Mouse (Mus musculus) stomach, postnatal 0 days (tissue): ENCODE measurements at regions not wholly inside any gene's neighbourhood (a gene's known extent, or its start where the extent isn't known, plus 50 kb on each side); places are given as distances from the start of the nearest gene placed in this dataset.

Source experiments
- CTCF ChIP-seq: IDR thresholded peaks from 2 replicates; pipeline ENCODE4 v1.5.1; 2016; ENCODE audit warnings: antibody characterized with exemption, low read depth, mild to moderate bottlenecking, moderate library complexity
- EP300 ChIP-seq: optimal IDR thresholded peaks from 2 replicates; pipeline ENCODE3; 2016; ENCODE audit warnings: antibody characterized with exemption

DNA sequence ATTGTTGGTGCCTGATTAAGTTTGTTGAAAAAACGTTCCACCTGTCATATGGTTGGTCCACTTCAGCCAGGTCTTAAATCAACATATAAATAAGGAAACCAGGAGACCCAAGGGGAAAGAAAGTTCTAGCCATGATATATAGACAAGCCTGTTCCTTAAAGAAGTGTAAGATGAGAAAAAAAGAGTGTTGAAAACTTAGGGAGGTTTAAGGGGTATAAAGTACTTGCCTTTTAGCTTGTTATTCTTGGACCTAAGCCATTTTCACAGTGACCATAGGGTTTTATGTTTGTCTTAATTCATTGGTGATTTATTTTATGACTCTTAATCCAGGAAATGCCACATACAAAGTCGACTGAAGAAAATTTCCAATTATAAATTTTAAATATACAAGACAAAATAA, 602.9 kb upstream of the Marcks start:
- TF ChIP-seq CTCF (no peak), EP300 (no peak)
